Mouse (Mus musculus): ENCODE results near the gene Rint1.

GRCm38 (mm10) chr5:23838158-23838557, 50.6 kb downstream of the Rint1 start:
- TF ChIP-seq GATA1 (IDR thresholded peaks at IDR 0.05; ENCODE audit: borderline replicate concordance, low read length) (no peak), FLI1 (IDR thresholded peaks at IDR 0.05; ENCODE audit: low read length) (no peak)

Measured in megakaryocyte, embryonic 14.5 days (primary cell).